Mouse (Mus musculus) kidney, adult 9 months (tissue): ENCODE measurements around the gene Klhl24.
"Not testable (repeated sequence)": the region's sequence is repeated elsewhere in the genome, so short reads cannot be mapped to it uniquely, and the experiment has no call there.

Experiments used
- DNase-seq: peaks from one replicate; pipeline ENCODE4 v3.0.0; 2022

Klhl24 gene

GRCm38 (mm10) chr16:20097069-20097710, at the start of gene Klhl24:
Gene Klhl24 (plus strand): TSS chr16:20097542.
- DNase-seq: peak; percentile 97

- no peak for DNase-seq
These were observed 44.7 kb upstream of the Klhl24 start for GRCm38 (mm10) chr16:20052655-20053054.

- no peak for DNase-seq
These were observed 24.6 kb upstream of the Klhl24 start for GRCm38 (mm10) chr16:20072770-20073169.

GRCm38 (mm10) chr16:20076675-20077074, 20.7 kb upstream of the Klhl24 start:
- DNase-seq: no peak

- no peak for DNase-seq
These were observed 17.1 kb upstream of the Klhl24 start for GRCm38 (mm10) chr16:20080271-20080670.

- DNase-seq: no peak
These were observed 12.7 kb upstream of the Klhl24 start for GRCm38 (mm10) chr16:20084623-20085022.

GRCm38 (mm10) chr16:20085250-20085905, 12.0 kb upstream of the Klhl24 start:
- DNase-seq: no peak

- no peak for DNase-seq
These were observed 10.4 kb upstream of the Klhl24 start for GRCm38 (mm10) chr16:20086976-20087375.

- DNase-seq: no peak
These were observed 7.7 kb upstream of the Klhl24 start for GRCm38 (mm10) chr16:20089636-20090035.

GRCm38 (mm10) chr16:20090921-20091575, 6.3 kb upstream of the Klhl24 start:
- DNase-seq: no peak

- DNase-seq: peak; percentile 36
These were observed 1.4 kb upstream of the Klhl24 start for GRCm38 (mm10) chr16:20095966-20096365.

GRCm38 (mm10) chr16:20097711-20098374, 501 bp downstream of the Klhl24 start:
- DNase-seq: peak; percentile 98

GRCm38 (mm10) chr16:20098375-20098727, 1.0 kb downstream of the Klhl24 start:
- no peak for DNase-seq

GRCm38 (mm10) chr16:20098866-20099629, 1.7 kb downstream of the Klhl24 start:
- peak; percentile 47 for DNase-seq

- no peak for DNase-seq
These were observed 9.7 kb downstream of the Klhl24 start for GRCm38 (mm10) chr16:20106996-20107395.

- DNase-seq: peak; percentile 30
These were observed 11.6 kb downstream of the Klhl24 start for GRCm38 (mm10) chr16:20108961-20109360.

- DNase-seq: no peak
These were observed 15.3 kb downstream of the Klhl24 start for GRCm38 (mm10) chr16:20112649-20113048.

GRCm38 (mm10) chr16:20116069-20116468, 18.7 kb downstream of the Klhl24 start:
- DNase-seq: no peak

GRCm38 (mm10) chr16:20126319-20126883, 29.1 kb downstream of the Klhl24 start:
- not testable (repeated sequence) for DNase-seq

GRCm38 (mm10) chr16:20130397-20130796, 33.1 kb downstream of the Klhl24 start:
- DNase-seq: no peak

- DNase-seq: peak; percentile 78
These were observed 43.6 kb downstream of the Klhl24 start, which contains the start of gene Yeats2 for GRCm38 (mm10) chr16:20140772-20141531. Gene Yeats2 (plus strand): TSS chr16:20141063.

GRCm38 (mm10) chr16:20144568-20144967, 47.2 kb downstream of the Klhl24 start:
- DNase-seq: no peak
